Mouse (Mus musculus): ENCODE results near the gene BC067074.

Gene BC067074

DNA sequence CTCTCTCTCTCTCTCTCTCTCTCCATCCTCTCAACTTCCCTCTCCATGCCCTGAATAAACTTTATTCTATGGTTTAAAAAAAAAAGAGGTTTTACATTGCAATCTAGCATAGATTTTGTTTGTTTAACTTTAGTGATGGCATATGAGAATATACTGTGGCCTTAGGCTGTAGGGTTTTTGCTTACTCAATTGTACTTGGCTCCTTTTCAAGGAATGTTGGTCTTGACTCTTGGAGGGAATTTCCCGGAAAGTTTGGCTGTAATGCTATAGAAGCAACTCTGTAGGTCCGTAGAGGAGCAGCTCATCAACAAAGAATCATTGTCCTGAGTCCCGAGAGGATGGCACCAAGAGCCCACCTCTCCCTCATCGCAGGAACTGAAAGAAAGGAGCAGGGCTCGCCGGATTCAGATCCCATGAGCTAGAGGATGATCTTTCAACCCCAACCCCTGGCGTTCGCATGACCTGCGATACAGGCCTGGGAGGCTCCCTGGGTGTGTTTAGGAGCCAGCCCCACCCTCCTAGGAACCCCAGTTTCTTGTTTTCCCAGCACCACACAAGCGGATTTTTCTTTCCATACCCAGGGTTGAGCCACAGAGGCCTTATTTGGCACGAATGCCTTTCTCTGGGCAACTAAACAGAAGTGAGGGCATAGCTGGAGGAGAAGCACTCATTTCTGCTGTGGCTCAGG lies 57.9 kb downstream of the BC067074 start:
- no peak for TF ChIP-seq GATA4 (IDR thresholded peaks at IDR 0.05; ENCODE audit: insufficient replicate concordance, low read length)

DNA sequence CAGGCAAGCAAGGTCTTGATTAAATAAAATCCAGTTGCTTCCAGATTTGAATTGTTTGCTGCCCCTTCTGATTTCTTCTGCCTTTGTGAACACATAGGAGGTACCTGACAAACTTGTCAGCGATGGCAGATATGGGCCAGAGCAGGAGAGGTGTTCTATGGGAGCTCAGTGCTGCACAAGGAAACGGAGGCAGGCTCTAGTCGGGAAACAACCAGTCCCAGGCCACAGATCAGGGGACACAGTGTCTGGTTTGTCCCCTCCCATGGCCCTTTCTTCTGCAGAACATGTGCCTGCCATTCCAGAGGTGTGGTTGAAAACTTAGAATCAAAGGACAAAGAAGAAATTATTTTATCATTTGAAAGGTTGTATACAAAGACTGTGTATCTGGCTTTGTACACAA lies 60.6 kb downstream of the BC067074 start:
- TF ChIP-seq GATA4 (IDR thresholded peaks at IDR 0.05; ENCODE audit: insufficient replicate concordance, low read length), result no peak

- TF ChIP-seq GATA4 (IDR thresholded peaks at IDR 0.05; ENCODE audit: insufficient replicate concordance, low read length), result no peak
Observed at GRCm38 (mm10) chr13:113353955-113354354, 61.0 kb downstream of the BC067074 start.

GRCm38 (mm10) chr13:113355022-113355421 lies 62.1 kb downstream of the BC067074 start:
- TF ChIP-seq GATA4 (IDR thresholded peaks at IDR 0.05; ENCODE audit: insufficient replicate concordance, low read length), result no peak

DNA sequence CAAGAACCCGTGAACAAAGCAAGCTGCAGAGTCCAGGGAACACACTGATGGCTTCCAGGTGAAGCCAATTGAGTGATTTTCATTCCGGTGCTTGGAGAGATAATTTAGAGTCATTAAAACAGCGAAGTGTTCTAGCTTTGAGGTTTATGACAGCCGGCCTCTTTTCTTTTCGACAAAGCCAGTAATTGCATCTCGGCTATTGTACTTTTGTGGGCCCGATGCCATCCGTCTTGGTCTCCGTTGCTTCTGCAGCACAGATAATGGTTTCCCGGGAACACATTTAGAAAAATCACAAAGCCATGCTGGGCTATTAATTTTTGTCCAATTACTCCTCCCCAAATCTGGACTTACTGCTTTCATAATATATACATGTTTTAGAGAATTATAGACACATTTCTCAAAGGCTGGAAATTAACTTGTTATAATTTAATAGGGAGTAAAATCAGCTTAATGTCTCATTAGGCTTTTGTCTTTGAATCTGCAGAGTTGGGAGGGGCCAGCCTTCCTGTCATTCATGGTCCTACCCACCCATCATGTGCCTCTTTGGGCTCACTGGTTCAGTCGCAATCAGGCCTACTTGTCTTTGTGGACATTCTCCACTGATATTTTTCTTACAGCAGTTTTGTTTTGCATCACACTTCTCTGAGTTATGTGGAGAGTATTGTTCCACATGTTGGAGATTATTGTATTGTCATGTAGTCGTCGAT lies 64.6 kb downstream of the BC067074 start:
- TF ChIP-seq GATA4 (IDR thresholded peaks at IDR 0.05; ENCODE audit: insufficient replicate concordance, low read length), result no peak

- TF ChIP-seq GATA4 (IDR thresholded peaks at IDR 0.05; ENCODE audit: insufficient replicate concordance, low read length), result no peak
Observed at GRCm38 (mm10) chr13:113359676-113360075, 66.7 kb downstream of the BC067074 start.

GRCm38 (mm10) chr13:113365976-113366375 lies 73.0 kb downstream of the BC067074 start:
- TF ChIP-seq GATA4 (IDR thresholded peaks at IDR 0.05; ENCODE audit: insufficient replicate concordance, low read length), result no peak

- no peak for TF ChIP-seq GATA4 (IDR thresholded peaks at IDR 0.05; ENCODE audit: insufficient replicate concordance, low read length)
Observed at GRCm38 (mm10) chr13:113368931-113369579, 76.1 kb downstream of the BC067074 start.

GRCm38 (mm10) chr13:113369622-113370021 lies 76.7 kb downstream of the BC067074 start:
- TF ChIP-seq GATA4 (IDR thresholded peaks at IDR 0.05; ENCODE audit: insufficient replicate concordance, low read length), result no peak

GRCm38 (mm10) chr13:113373291-113374083 lies 80.5 kb downstream of the BC067074 start:
- TF ChIP-seq GATA4 (IDR thresholded peaks at IDR 0.05; ENCODE audit: insufficient replicate concordance, low read length), result no peak

DNA sequence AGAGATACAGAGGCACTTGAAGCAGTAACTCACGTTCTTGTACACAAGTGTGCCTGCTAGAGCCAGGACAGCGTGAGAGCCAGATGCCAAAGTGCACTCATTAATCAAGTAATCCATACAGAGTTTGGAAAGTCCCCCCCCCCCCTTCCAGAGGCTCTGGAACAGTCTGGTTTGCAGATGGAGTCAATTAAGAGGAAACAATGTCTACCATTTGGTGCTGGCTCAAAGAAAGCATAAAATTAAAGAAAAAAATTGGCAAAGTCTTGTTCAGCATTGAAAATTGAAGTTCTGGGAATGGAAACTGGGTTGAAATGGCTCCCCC lies 81.1 kb downstream of the BC067074 start:
- no peak for TF ChIP-seq GATA4 (IDR thresholded peaks at IDR 0.05; ENCODE audit: insufficient replicate concordance, low read length)

DNA sequence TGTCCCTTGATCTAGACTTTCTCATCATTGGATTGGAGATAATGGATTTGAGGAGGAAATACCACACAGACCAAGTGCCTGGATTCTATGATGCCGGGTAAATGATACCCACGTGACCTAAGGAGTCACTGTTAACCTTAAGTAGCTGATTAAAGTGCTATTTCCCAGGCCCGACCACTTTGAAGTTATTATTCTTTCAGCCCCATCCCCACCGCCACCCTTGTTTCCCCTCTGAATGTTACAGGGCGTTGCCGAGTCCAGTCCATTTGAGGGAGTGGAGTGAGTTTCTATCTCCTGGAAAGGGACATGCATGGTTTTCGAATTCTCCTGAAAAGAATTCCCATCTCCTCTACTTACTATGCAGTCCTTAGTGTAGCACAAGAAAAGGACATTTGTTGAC lies 84.7 kb downstream of the BC067074 start:
- no peak for TF ChIP-seq GATA4 (IDR thresholded peaks at IDR 0.05; ENCODE audit: insufficient replicate concordance, low read length)

DNA sequence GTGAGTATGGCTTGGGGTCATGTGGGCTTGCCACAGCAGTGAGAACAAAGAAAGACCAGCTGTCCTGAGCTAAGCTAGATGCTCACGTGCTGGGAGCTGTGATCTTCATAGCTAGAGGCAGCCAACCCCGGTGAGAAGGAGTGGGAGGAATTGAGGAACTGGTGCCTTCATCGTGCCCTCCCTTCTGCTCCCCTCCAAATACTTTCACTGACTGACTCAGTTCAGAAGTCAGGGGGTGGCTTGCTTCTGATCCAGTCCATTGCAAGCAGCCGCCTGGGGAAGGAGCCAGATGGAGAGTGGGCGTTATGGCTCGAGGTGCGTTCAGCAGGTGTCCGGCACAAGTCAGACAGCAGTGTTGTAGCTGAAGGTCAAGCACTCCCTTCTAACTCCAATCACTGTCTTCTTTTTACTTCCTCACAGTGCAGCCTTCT lies 86.0 kb downstream of the BC067074 start:
- no peak for TF ChIP-seq GATA4 (IDR thresholded peaks at IDR 0.05; ENCODE audit: insufficient replicate concordance, low read length)

GRCm38 (mm10) chr13:113379766-113380309 lies 86.9 kb downstream of the BC067074 start:
- no peak for TF ChIP-seq GATA4 (IDR thresholded peaks at IDR 0.05; ENCODE audit: insufficient replicate concordance, low read length)

- no peak for TF ChIP-seq GATA4 (IDR thresholded peaks at IDR 0.05; ENCODE audit: insufficient replicate concordance, low read length)
Observed at GRCm38 (mm10) chr13:113381710-113382109, 88.8 kb downstream of the BC067074 start.

Data from liver, adult (tissue).